Mouse (Mus musculus) embryonic facial prominence, embryonic 10.5 days (tissue): ENCODE results near the gene Hapln2. TPM values are rescaled to one million over a fixed set of nuclear protein-coding genes. Genes with fewer than 3 reads are reported as not detected.
A peak's percentile ranks its signal among the peaks of the same experiment; 100 is the strongest.

Experiments
- DNase-seq: peaks from one replicate; pipeline ENCODE4 v3.0.0-alpha.2; 2017; ENCODE audit warnings: low spot score
- H3K27ac ChIP-seq: fragments of 300-500 bp; sonication (generic); replicated peaks from 2 replicates; pipeline ENCODE4 v1.5.1; 2016; ENCODE audit warnings: mild to moderate bottlenecking
- H3K27me3 ChIP-seq: fragments of 300-500 bp; sonication (generic); replicated peaks from 2 replicates; pipeline ENCODE4 v1.6.1; 2016; ENCODE audit warnings: low read depth, mild to moderate bottlenecking; ENCODE audit not compliant: poor library complexity, severe bottlenecking
- H3K36me3 ChIP-seq: fragments of 300-500 bp; sonication (generic); replicated peaks from 2 replicates; pipeline ENCODE4 v1.6.1; 2016; ENCODE audit warnings: mild to moderate bottlenecking, moderate library complexity
- H3K4me1 ChIP-seq: fragments of 300-500 bp; sonication (generic); 2 replicates; pipeline ENCODE4 v1.6.1; 2016
- H3K4me3 ChIP-seq: fragments of 300-500 bp; sonication (generic); 2 replicates; pipeline ENCODE4 v1.5.1; 2016; ENCODE audit warnings: mild to moderate bottlenecking, moderate library complexity
- H3K9me3 ChIP-seq: fragments of 300-500 bp; sonication (generic); 2 replicates; pipeline ENCODE4 v1.6.1; 2016; ENCODE audit warnings: mild to moderate bottlenecking
- WGBS: fragments of 180-500 bp; shearing (Covaris S2); methylation state at CpG from one replicate; pipeline ENCODE4 v1.1.7; 2016; 5-methylcytosine and 5-hydroxymethylcytosine counted together
- polyA plus RNA-seq: library from polyadenylated mRNA; unstranded; fragments of >200 nt; fragmentation: Nextera tagmentation; extraction: Ambion mirVana; gene quantifications from 2 replicates; pipeline ENCODE4 v1.2.1, GENCODE M21; 2016

Gene Hapln2
- not detected in 2 replicates for polyA plus RNA-seq

DNA sequence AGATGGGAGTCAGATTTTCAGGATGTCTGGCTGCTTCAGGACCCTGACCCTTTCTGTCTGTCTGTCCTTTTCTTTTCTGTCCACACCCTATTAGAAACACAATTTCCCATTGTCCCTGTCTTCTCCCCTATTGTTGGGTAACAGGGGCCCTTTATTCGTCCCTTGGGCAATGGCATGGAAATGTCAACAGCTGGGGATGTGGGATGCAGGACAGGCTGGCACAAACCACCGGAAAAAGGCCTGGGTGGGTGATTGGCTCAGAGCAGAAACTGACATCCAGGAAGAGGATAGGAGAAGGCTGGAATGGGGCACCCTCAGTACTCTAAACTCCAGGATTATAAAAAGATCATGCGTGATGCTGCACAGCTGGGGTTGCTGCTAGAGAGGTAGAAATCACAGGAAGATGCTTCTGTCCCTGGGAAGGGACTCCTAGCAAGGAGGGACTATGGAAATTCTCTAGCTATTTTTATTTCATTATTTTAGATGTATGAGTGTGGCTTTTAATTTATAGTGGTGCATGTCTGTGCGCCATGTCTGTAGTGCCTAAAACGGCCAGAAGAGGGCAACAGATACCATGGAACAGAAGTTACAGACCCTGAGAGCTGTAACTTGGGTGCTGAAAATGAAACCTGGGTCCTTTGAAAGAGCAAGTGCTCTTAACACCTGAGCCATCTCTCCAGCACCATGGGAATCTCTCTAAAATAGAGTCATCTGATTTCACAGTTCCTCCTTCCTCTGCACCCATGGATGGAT is at the start of gene Hapln2:
Gene Hapln2, minus strand, starts transcription at position 150 of the 753 bp plus-strand sequence.
- DNase-seq: no peak
- 0 out of 2 replicates have a peak, but pooled peaks cover 6% of the 10 kb centered on the region for H3K9me3 ChIP-seq
- H3K4me3 ChIP-seq: no peak within 1 kb of the TSS
- WGBS: 48% methylated on average over 5 of the region's 5 CpGs
- H3K27ac ChIP-seq: no peak within 1 kb of the TSS
- H3K4me1 ChIP-seq: peaks cover 30% of the 10 kb centered on the region
- peaks cover 87% of the 10 kb centered on the region for H3K27me3 ChIP-seq
- H3K36me3 ChIP-seq: no peaks in the 10 kb centered on the region

DNA sequence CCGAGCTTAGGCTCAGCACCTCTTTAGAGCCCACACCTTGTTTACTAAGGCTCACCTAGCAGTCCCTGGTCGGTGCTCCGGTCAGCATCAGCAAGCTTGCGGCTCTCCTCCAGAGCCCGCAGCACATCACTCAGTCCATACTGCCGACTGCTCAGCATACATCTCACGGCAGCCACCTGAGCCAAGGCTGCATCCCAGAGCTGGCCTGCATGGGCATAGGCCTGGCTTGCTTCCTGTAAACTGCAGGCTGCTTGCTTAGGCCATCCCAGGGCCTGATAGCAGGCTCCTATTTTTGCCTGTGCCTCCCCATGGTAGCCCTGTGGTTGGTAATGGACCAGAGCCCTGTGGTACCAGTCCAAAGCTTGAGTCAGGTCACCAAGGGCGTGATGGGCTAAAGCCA is 47.4 kb upstream of the Hapln2 start:
- no peak for DNase-seq
- H3K27ac ChIP-seq: no peak overlapping the region
- WGBS: 79% methylated on average over 8 of the region's 8 CpGs
- peaks cover 31% of the 10 kb centered on the region for H3K27me3 ChIP-seq
- H3K9me3 ChIP-seq: no peaks in the 10 kb centered on the region
- no peaks in the 10 kb centered on the region for H3K36me3 ChIP-seq
- no peak overlapping the region for H3K4me3 ChIP-seq
- no peaks in the 10 kb centered on the region; the same call in 1 of the 2 replicates for H3K4me1 ChIP-seq

DNA sequence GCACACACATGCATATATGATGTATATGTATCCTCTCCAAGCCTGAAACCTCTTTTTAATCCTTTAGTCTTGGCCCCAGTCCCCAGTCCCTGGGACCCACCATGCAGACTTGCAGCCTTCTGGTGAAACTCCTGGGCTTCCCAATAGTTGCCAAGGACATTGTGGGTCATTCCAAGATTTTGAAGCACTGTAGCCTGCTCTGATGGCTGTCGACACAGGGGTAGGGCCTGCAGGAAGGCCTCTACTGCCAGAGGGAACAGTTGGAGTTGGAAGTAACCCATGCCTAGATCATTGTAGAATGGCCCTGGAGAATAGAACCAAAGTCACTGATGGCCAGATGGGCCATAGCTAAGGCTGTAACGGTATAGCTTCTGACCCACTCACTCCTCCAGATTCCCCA is 47.0 kb upstream of the Hapln2 start:
- H3K27ac ChIP-seq: no peak overlapping the region
- no peak overlapping the region for H3K4me3 ChIP-seq
- H3K36me3 ChIP-seq: no peaks in the 10 kb centered on the region
- H3K9me3 ChIP-seq: no peaks in the 10 kb centered on the region
- WGBS: 77% methylated on average over 2 of the region's 2 CpGs
- no peaks in the 10 kb centered on the region; the same call in 1 of the 2 replicates for H3K4me1 ChIP-seq
- peaks cover 32% of the 10 kb centered on the region for H3K27me3 ChIP-seq
- DNase-seq: no peak

DNA sequence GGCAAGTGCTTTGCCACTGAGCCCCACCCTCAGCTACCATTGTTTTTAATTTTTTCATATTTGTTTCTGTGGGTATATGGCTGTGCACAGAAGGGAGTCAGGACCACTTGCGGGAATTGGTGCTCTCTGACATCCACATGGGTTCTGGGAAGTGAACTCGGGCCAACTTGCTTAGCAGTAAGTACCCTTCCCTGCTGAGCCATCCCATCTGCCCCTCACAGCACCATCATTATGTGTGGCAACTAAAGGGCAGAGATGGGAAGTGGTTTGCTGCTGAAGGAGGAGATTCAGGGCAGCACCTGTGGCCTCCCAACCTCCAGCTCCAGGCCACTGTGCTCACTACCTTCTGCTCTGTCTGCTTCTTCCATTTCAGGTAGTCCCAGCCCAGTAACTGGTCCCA is 46.2 kb upstream of the Hapln2 start:
- H3K27me3 ChIP-seq: peaks cover 32% of the 10 kb centered on the region
- no peak for DNase-seq
- H3K27ac ChIP-seq: no peak overlapping the region
- WGBS: 66% methylated on average over 2 of the region's 2 CpGs
- H3K4me3 ChIP-seq: no peak overlapping the region
- no peaks in the 10 kb centered on the region for H3K9me3 ChIP-seq
- no peaks in the 10 kb centered on the region; the same call in 1 of the 2 replicates for H3K4me1 ChIP-seq
- H3K36me3 ChIP-seq: no peaks in the 10 kb centered on the region

GRCm38 (mm10) chr3:88071783-88072182 is 44.4 kb upstream of the Hapln2 start:
- Histone ChIP-seq H3K36me3 (no peaks in the 10 kb centered on the region), H3K9me3 (no peaks in the 10 kb centered on the region), H3K4me1 (0 out of 2 replicates have a peak, but pooled peaks cover 5% of the 10 kb centered on the region), H3K27ac (no peak overlapping the region), H3K4me3 (no peak overlapping the region), H3K27me3 (peaks cover 32% of the 10 kb centered on the region)
- WGBS: 5% methylated on average over 5 of the region's 5 CpGs
- peak; percentile 87 for DNase-seq

DNA sequence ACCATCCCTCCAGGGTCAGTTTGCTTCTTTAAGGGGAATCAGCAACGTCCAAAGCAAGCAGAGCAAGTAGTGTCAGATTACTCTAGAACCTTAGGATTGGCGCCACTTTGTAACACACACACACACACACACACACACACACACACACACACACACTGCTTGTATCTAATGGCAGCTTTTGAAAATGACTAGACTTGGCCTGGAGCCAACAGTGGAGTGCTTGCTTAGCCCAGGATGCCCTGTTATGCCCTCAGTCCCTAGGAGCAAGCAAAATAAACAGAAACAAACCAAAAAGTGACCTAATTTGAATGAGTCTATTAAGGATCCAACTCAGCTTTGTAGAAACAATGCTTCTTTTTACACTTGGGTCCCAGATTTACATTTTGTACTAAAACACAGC is 41.0 kb upstream of the Hapln2 start:
- Histone ChIP-seq H3K27me3 (peaks cover 29% of the 10 kb centered on the region), H3K27ac (no peak overlapping the region), H3K36me3 (no peaks in the 10 kb centered on the region), H3K4me1 (0 out of 2 replicates have a peak, but pooled peaks cover 5% of the 10 kb centered on the region), H3K9me3 (no peaks in the 10 kb centered on the region), H3K4me3 (no peak overlapping the region)
- 29% methylated on average over 2 of the region's 2 CpGs for WGBS
- peak; percentile 27 for DNase-seq

- peak; percentile 96 for DNase-seq
- H3K36me3 ChIP-seq: peaks cover 40% of the 10 kb centered on the region
- peak within 1 kb of the TSS; percentile 88 for H3K4me3 ChIP-seq
- WGBS: under 1% methylated on average over 60 of the region's 60 CpGs
- H3K4me1 ChIP-seq: peaks cover 20% of the 10 kb centered on the region
- H3K27ac ChIP-seq: peak within 1 kb of the TSS; percentile 93
- no peaks in the 10 kb centered on the region for H3K27me3 ChIP-seq
- no peaks in the 10 kb centered on the region for H3K9me3 ChIP-seq
Observed at GRCm38 (mm10) chr3:88057902-88058696, 30.7 kb upstream of the Hapln2 start, which contains the start of gene Naxe. Naxe (minus strand) TSS chr3:88058495.

- H3K27me3 ChIP-seq: no peaks in the 10 kb centered on the region
- DNase-seq: no peak
- H3K36me3 ChIP-seq: peaks cover 50% of the 10 kb centered on the region
- H3K4me3 ChIP-seq: peak overlapping the region; percentile 88
- 84% methylated on average over 6 of the region's 6 CpGs for WGBS
- H3K4me1 ChIP-seq: peaks cover 20% of the 10 kb centered on the region
- H3K9me3 ChIP-seq: no peaks in the 10 kb centered on the region
- no peak overlapping the region for H3K27ac ChIP-seq
Observed at GRCm38 (mm10) chr3:88057030-88057429, 29.6 kb upstream of the Hapln2 start.

DNA sequence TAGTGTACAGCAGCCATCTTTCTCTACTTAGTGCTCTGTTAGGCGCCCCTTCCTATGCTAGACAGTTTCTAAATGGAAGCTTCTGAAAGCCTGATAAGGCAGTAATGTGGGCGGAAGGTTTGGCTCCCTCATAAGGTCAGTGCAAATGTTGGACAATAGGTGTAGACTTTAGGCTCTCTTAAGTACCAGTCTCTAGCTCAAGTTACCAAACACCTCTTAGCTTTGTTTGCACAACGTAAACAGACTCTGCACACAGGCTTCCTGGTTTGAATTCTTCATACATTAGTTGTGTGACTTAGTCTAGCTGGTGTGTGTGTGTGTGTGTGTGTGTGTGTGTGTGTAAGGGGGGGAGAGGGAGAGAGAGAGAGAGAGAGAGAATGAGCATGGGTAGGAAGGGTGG is 22.1 kb upstream of the Hapln2 start:
- 89% methylated on average over 3 of the region's 3 CpGs for WGBS
- Histone ChIP-seq H3K4me1 (no peaks in the 10 kb centered on the region), H3K36me3 (peaks cover 83% of the 10 kb centered on the region), H3K4me3 (no peak overlapping the region), H3K27me3 (no peaks in the 10 kb centered on the region), H3K9me3 (no peaks in the 10 kb centered on the region), H3K27ac (no peak overlapping the region)
- DNase-seq: no peak

DNA sequence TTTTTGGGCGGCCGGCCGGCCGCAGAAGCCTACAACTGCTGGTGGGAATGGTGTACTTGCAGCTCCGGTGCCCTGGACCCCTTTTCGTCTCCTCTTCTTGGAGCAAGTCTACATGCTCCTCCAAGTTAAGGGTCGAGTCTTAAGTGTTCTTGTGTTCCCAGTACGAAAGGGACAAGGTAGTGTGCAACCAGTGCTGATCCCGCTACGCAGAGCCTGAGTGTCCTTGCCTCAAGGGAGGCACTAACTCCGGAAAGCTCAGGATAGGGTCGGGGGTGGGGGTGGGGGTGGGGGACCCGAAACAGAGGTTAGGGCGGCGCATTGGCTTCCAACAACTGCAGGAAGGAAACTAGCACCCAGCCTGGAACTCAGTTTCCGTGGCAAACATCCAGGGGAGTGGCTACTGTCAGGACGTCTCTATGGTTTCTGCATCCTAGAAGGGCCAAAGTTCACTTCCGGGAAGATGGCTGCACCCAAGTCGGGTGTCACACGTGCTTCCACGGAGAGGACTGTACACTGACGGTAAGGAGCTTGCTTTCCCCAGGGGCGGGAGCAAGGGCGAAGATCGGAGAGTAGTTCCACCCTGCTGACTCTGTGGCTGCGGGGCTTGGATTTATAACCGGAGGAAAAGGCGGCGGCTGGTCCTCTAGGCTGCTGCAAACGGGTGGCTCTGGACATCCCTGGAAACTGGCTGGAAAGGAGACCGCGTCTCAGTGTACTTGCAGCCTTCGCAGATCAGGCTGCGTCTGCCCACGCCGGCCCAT is 15.5 kb upstream of the Hapln2 start, which contains the start of gene Gpatch4:
Gene Gpatch4, plus strand, starts transcription at position 448 of the 761 bp plus-strand sequence.
- H3K9me3 ChIP-seq: no peaks in the 10 kb centered on the region
- 10% methylated on average over 36 of the region's 36 CpGs for WGBS
- peak within 1 kb of the TSS; percentile 92 for H3K4me3 ChIP-seq
- peaks cover 11% of the 10 kb centered on the region for H3K27me3 ChIP-seq
- H3K36me3 ChIP-seq: peaks cover 23% of the 10 kb centered on the region
- H3K27ac ChIP-seq: peak within 1 kb of the TSS; percentile 80
- DNase-seq: peak; percentile 85
- peaks cover 11% of the 10 kb centered on the region for H3K4me1 ChIP-seq

- 64% methylated on average over 1 of the region's 1 CpGs for WGBS
- no peak overlapping the region for H3K27ac ChIP-seq
- no peaks in the 10 kb centered on the region for H3K9me3 ChIP-seq
- DNase-seq: no peak
- peaks cover 16% of the 10 kb centered on the region; the same call in 1 of the 2 replicates for H3K4me1 ChIP-seq
- no peaks in the 10 kb centered on the region for H3K36me3 ChIP-seq
- H3K4me3 ChIP-seq: no peak overlapping the region
- H3K27me3 ChIP-seq: peaks cover 48% of the 10 kb centered on the region
Observed at GRCm38 (mm10) chr3:88035561-88036293, 8.3 kb upstream of the Hapln2 start.
